Mouse (Mus musculus) urinary bladder, postnatal 14 days (tissue): ENCODE results near the gene Urb2.
"Not testable (repeated sequence)": the region's sequence is repeated elsewhere in the genome, so short reads cannot be mapped to it uniquely, and the experiment has no call there.

Experiments
- DNase-seq: peaks from one replicate; pipeline ENCODE4 v3.0.0; 2021; ENCODE audit warnings: low spot score

Gene Urb2

DNA sequence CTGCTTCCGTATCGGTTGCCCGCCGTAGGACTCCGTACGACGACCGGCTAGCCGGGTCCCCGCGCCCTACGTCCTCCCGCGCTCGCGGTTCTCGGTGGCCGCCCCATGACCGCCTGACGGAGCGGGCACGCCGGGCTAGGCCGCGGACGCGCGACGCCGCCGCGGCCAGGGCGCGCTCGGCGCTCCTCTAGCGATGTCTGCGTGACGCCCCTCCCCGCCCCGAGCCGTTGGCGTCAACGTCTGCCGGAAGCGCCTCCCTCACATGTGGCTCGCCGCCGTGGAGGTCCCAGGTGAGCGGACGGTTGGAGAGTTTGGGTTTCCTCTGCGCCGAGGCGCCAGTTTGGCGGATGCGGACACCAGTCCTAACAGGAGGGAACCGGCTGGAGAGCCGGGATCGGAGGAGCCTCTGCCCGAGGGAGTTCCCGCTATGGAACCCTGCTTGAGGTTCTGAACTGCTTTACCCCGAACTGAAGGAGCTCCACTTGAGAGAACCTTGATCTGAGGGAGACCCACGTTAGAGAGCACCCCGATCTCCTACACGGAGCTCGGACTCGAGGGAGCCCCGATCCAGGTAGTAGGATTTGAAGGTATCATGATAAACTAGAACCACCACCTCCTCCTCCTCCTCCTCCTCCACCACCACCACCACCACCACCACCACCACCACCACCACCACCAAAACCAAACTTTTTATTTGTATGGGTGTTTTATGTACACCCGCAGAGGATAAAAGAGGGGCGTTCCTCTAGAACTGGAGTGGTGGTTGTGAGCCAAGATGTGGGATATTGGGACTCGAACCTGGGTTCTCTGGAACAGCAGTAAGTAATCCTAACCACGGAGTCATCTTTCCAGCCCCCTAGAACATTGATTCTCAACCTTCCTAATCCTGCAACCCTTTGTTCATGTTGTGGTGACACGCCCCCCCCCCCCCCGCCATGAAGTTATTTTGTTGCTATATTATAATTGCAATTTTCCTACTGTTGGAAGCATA, at the start of gene Urb2, which contains the start of gene Taf5l:
TSS of gene Urb2 (plus strand) at position 272 of the 991 bp plus-strand sequence.
TSS of gene Taf5l (minus strand) at position 161 of the 991 bp plus-strand sequence.
- peak; percentile 94 for DNase-seq

DNA sequence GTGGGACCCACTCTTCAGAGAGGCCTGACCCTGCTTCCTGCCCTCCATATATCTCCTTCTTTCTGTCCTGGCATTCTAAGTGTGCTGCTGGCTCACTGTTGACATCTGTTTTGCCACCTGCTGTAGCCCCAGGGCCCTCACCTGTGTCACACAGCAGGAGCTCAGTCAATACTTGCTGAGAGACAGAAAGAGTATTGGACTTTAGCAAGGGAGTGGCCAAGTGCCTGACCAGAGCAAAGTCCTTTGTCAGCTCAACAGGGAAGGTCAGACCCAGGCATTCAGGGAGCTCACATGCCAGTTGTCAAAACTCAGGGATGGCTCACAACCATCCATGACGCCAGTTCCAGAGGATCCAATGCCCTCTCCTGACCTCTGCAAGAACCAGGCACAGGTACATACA, 47.8 kb upstream of the Urb2 start:
- DNase-seq = no peak

DNA sequence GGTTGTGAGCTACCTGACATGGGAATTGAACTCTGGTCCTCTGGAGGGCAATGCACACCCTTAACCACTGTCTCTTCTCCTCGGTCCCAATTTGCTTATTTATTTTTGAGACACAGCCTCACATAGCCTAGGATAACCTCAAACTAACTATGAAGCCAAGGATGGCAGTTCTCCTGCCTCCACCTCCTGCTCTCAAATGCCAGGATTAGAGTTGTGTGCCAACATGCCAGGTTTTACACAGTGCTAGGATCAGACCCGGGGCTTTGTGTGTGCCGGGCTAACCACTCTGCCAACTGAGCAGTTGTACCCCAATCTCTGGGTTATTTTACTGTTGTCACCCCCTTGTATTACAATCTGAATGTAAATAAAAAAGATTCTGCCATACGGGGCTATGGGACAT, 43.8 kb upstream of the Urb2 start:
- DNase-seq = no peak

DNA sequence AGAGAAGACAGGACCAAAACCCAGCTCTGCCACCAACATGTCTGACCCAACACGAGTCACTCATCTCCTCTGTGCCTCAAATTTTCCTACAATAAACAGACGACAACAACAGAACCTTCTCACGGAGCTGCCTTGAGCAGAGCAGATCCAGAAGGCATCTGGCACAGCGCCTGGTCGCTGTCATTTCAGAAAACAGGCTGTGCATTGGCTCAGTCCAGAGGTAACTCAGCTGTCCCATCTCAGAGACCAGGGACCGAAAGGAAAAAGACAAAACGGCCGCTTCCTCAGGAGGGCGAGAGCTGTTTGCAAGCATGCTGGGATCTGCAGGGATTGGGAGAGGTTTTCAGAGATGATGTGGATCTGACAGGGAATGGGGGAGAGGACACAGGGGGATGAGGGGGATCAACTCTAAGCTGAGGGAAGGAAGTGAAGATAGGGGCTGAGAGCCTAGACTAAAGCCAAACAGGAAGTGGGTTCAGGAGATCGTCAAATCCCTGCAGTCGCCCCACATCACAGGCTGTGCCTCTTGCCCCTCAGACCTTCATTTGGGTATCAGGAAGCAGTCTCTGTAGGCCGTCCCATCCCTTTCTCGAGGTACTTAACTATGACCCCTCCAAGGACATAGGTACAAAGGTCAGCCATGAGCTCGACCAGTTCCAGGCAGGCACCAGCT, 43.0 kb upstream of the Urb2 start:
- no peak for DNase-seq

DNA sequence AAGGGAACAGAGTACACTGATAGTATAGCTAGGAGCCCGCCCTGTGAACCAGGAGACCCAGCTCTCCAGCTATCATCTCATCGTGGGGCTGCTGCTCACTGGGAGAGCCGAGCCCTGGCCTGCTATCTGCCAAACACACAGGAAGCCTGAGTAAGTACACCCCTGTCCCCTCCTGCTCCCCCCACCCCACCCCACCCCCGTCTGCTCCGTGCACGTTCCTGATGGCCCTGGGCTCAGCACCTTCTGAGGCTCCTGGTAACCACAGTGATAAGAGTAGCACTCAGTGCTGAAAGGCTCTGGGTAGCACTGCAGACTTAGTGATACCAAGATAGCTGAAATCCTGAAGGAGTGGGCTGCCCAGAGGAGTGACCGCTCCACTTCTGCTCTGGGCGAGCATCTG, 42.4 kb upstream of the Urb2 start:
- no peak for DNase-seq

DNA sequence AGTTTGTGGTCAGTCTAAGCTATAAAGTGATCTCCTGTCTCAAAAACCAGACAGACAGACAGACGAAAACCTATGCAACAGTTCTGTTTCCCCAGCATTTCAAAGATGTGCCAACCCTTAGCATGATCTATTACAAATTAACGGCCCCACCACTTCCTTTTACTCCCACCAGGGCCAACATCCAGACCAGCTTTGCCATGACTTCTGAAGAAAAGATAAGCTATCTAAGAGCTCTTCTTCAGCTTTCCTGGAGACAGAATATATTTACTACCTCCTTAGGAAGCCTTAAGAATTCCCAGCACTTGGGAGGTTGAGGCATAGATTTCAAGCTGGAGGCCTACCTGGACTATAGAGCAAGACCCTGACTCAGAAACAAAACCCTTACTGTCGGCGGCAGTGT, 41.1 kb upstream of the Urb2 start:
- no peak for DNase-seq

DNA sequence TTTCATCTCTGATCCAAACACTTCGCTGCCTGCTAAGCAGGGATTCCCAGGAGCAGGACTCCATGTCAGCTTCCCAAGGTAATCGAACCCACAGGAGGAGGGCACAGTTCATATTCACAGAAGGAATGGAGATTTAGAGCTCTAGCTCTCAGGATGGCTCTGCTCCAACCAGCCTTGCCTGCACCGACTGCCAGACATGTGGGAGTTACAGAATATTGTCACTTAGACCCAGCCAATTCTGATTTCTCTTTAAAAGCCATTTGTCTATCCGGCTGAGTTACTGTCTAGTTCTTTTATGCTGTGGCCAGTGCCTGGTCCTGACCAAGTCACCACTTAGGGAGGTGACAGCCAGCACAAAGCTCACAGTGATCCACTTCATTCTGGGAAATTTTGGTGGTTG, 39.6 kb upstream of the Urb2 start:
- DNase-seq = no peak

DNA sequence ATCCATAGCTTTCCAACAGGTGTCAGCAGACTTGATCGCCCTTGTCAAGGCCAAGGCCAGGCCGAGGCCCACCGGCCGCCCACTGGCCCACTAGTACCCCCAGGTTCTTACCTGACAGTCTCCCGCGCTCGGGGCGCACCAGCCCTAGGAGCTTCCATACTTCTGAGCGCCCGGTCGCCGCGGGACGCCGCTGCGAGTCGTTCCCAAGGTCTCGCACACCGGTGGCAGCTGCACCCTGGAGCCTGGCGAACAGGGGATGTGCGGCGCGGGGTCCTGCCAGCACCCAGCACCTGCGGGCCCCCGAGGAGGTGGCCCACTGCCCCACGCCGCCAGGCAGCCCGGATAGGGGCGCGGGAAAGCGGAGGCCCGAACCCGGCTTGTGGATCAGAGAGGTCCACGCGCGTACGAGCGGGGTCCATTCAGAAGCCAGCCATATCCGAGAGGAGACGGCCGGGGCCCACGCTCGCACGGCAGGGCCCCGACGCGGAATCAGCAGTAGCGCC, 39.0 kb upstream of the Urb2 start:
- peak; percentile 22 for DNase-seq

DNA sequence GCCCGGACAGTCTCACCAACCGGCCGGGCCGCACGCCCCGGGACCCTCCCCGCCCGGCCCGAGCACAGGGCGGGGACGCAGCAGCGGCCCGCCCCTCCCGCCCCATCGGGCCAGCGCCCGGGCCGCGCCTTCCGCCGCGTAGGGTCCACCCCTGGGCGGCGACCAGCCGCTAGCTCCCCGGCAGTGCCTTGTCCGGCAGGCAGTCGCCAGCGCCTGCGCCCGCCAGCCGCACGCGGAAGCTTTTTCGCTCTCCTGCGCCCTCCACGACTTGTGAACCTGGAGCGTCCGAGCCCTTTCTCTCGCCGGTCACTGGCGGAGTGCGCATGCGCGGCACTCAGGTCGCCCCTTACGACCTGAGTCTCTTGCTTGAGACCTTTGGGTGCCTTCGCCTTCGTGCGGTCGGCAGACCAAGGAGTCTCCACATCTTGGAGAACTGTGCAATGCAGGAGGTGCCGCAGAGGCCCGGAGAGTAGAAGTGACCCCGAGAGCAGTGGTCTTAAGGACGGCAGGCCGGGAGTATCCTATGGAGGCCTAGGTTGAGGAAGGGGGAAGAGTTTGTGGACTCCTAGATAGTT, 38.4 kb upstream of the Urb2 start, which contains the start of gene Abcb10:
TSS of gene Abcb10 (minus strand) at position 297 of the 575 bp plus-strand sequence.
- peak; percentile 91 for DNase-seq

DNA sequence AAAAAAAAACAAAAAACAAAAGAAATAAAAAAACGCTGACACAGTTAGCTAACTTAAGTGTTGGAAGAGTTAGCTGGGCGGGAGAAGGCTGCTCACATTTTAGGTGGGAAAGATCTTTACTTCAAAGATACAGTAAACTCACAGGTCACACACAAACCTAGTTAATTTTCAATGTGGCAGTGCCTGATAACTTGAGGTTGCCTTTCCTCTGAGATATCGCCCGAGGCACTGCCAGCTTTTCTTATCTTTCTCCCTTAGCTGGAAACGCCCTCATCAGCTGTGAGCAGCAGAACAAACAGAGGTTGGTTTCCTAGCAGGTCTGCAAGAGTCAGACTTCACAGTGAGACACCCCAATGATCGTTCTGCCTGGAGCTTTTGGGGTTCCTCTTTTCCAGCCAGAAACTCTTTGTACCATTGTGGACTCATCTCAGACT, 32.7 kb upstream of the Urb2 start:
- peak; percentile 42 for DNase-seq

DNA sequence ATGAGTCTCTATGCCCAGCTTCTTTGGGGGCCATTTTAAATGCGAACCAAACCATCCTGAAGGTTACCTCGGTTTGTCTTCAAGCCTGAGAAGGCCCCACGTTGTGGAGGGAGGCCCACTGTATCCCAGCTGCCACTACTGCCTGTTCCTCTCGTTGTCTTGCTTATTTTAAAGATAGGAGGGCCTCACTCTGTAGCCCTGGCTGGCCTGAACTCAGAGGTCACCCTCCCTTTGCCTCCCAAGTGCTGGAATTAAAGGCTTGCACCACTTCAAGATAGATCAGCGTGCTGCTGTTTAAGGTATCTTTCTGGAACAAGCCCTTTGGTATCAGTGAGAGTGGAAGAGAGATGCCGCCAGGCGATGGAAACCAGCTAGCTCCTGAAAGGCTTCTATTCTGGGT, 32.2 kb upstream of the Urb2 start:
- DNase-seq = no peak

DNA sequence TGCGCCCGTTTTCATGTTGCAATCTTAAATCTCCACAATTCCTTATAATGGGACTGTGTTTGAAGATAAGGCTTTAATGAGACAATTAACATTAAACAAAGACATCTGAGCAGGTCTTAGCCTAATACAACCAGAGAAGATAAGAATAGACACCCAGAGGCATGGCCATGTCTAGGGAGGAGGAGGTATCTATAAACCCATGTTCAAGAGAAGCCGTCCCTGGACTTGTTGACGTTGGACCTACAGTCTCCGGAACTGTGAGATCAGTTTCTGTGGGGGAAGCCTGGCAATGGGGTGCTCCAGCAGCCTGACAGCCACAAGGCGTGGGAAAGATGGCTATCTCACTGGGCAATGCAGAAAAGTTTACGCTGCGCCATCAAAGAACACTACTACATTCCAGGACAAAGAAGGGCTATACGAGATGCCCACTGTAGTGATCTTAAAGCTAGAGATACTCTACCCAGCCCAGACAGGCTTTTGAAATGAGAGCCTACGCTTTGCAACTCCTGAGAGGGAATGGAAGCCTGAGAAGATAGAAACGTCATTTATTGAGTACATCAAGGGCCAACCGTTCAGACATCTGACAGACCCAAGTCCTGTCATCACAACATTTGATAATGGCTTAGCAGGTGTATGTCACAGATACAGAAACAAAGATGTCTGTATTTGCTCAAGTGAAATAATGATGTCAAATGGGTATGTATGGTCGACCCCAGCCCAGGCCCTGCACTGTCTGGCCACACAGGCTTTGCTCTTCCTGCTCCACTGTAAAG, 30.8 kb upstream of the Urb2 start:
- no peak for DNase-seq

DNA sequence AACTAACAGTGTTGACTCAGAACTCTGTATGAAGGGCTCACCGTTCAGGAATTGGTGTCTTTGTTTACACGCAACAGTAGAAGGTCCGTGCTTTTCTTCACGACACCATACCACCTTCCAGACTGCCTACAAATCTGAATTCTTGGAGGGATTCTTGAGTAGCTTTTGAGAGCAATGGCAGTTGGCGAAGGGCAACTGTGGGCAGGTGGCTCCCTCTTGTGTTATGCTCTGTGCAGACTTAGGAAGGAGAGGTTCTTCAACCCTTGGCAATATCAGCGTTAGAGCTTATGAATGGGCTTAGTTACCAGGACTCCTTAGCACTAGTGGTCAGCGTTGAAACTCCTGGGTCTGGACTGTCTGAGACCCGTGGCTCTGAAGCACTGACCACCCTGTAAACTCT, 28.7 kb upstream of the Urb2 start:
- DNase-seq = peak; percentile 44

DNA sequence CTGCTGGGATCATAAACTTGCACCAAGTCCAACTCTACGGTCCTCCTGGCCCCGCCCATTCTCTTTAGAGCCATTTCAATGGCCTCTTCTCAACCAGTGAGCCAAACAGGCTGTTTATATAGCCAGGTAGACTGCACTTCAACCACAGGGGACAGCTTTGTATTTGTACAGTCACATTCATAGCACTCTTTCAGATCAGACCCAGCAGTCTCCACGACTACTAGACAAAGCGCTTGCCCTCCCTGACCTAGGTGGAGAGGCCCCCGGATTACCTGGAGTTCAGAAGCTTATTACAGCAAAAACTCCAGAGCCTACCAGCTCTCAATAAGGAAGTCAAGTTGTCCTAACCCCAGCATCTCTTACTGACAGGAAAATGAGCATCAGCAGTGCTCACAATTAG, 27.7 kb upstream of the Urb2 start:
- DNase-seq = no peak

DNA sequence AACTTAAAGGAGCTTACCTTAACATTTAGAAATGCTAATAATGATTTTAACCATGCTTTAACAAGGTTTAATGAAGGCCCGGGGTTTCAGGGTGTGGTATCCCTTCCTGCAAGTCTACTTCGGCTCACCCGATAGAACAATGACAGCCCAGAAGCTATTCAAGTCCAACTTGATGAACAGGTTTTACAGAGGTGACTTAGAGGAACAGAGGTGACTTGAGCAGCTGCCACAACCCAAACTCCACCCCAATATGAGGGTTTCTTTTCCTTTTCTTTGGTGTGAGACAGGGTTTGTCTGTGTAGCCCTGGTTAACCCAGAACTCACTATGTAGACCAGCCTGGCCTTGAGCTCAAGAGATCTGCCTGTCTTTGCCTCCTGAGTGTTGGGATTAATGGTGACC, 27.3 kb upstream of the Urb2 start:
- DNase-seq = peak; percentile 47

DNA sequence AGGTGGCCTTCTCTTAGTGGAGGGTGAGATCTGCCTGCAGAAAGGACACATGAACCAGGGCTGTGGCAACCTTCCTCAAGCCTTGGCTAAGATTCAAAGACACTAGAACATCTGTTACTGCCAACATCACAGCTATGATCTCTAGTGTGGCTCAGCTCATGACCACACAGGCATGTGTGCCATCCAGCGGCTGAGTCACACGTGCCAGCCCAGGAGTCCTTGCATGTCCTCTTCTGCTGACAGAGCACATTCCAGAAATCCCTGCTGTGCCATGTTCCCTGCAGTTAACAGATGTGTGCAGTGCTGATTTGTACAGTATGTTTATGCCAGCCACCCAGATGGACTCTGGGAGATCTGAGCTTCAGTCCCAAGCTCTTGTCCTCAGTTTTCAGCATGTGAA, 21.7 kb upstream of the Urb2 start:
- no peak for DNase-seq

DNA sequence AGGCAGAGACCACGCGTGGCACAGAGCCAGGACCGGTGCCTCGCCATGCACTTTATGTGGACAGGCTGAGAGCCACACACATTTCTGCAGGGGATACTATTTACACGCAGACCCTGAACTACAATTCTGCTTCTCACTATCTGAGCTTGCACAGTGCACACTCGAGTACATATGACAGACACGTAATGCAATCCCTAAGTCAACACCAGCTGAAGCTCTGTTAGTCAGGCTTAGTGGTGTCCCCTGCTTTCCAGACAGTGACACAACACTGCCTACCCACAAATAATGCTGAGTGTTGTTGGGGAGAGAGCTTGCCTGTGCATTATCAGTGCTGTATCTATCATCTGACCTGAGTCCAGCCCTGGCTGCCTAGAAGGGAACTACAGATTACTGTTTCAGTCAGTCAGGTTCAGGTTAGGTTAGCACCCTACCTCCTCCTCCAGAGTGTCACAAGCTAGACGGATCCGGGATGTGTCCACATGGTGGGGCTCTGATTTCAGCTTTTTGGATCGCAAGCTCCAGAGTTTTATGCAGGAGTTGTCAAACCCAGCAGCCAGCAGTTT, 18.7 kb upstream of the Urb2 start:
- no peak for DNase-seq

DNA sequence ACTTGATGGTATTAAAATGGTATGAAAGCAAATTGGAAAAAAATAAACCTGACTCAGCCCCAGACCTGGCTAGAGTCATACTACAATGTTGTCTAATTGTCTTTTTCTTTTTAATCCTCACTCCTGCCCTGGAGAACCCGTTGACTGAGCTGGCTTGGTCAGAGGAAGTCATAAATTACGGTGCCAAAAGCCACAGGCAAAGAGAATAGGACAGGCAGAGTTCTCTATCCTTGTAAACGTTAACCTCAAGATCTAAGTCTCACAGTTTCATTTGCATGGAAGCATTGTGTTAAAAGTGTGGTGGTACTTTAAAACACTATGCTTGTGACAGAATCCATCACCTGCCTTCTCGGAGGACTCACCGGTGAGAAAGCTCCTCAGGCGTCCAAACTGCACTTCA, 13.5 kb upstream of the Urb2 start:
- DNase-seq = no peak

DNA sequence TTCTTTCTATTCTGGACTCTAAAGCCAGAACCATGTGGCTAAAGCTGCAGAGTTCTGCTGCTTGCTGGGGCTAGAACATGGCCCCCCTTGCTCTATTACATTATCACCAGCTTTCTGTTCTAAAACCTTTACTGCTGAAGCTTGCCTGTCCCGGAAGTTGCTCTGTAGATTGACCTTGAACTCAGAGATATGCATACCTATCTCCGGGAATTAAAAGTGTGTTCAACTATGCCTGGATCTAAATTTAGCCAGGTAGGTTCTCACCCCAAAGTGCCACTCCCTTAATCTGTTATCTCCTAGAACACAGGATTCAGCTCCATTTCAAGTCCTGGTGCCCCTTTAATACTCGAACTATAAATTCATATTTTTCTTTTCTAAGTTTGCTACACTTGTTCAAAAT, 9.7 kb upstream of the Urb2 start:
- DNase-seq = no peak

DNA sequence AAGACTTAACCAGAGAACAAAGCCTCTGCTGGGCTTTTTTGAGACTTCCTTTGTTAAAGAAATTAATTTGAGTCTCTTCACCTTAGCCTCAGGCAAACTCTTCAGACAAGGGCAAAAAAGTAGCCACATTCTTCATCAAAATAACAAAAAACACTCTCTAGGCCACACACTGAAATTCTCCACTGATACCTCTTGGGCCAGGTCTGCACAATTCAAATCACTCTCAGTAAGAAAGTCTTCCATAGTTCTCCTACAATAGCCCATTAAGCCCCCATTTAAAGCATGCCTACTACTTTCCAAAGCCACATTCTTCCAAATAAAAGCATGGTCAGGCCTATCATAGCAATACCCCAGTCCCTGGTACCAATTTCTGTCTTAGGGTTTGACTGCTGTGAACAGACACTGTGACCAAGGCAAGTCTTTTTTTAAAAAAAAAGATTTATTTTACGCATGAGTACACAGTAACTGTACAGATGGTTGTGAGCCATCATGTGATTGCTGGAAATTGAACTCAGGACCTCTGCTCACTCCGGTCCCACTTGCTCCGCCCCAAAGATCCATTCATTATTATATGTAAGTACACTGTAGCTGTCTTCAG, 9.2 kb upstream of the Urb2 start:
- no peak for DNase-seq

DNA sequence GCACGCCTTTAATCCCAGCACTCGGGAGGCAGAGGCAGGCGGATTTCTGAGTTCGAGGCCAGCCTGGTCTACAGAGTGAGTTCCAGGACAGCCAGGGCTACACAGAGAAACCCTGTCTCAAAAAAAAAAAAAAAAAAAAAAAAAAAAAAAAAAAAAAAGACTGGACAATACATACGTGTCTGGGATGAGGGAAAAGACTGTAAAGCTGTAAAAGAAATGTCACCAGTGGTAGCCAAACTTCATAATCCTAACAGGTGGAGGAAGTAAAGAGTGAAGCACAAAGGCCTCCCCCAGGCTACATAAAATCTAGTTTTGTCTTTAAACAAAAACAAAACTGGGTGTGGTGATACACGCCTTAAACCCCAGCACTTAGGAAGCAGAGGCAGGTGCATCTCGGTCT, 7.0 kb upstream of the Urb2 start:
- not testable (repeated sequence) for DNase-seq
